Mouse (Mus musculus) intestine, postnatal 0 days (tissue): ENCODE results near the gene Mrps34. TPM values are rescaled to one million over a fixed set of nuclear protein-coding genes. Genes with fewer than 3 reads are reported as not detected.

ENCODE experiments used
- ATAC-seq: fragments of 200-750 bp; cut with Nextera tagmentation; 2 replicates; pipeline ENCODE4 v1.8.0; 2017; ENCODE audit warnings: mild to moderate bottlenecking, moderate TSS enrichment, moderate library complexity
- H3K27ac ChIP-seq: fragments of 300-500 bp; sonication (generic); 2 replicates; pipeline ENCODE4 v1.5.1; 2014; ENCODE audit warnings: mild to moderate bottlenecking, low read depth, low read length, moderate library complexity
- H3K27me3 ChIP-seq: fragments of 300-500 bp; sonication (generic); replicated peaks from 2 replicates; pipeline ENCODE4 v1.6.1; 2014; ENCODE audit warnings: low read length, mixed read lengths; ENCODE audit not compliant: control insufficient read depth, insufficient read depth
- H3K36me3 ChIP-seq: fragments of 300-500 bp; sonication (generic); 2 replicates; pipeline ENCODE4 v1.6.1; 2014; ENCODE audit warnings: mild to moderate bottlenecking, moderate library complexity; ENCODE audit not compliant: control insufficient read depth, insufficient read depth
- H3K4me1 ChIP-seq: fragments of 300-500 bp; sonication (generic); replicated peaks from 2 replicates; pipeline ENCODE4 v1.6.1; 2014; ENCODE audit warnings: antibody characterized with exemption, low read length, mixed read lengths; ENCODE audit not compliant: control insufficient read depth, insufficient read depth
- H3K4me2 ChIP-seq: fragments of 300-500 bp; sonication (generic); replicated peaks from 2 replicates; pipeline ENCODE4 v1.6.1; 2014; ENCODE audit warnings: low read depth, mild to moderate bottlenecking, moderate library complexity
- H3K4me3 ChIP-seq: fragments of 300-500 bp; sonication (generic); 2 replicates; pipeline ENCODE4 v1.5.1; 2014; ENCODE audit warnings: low read depth, low read length
- H3K9ac ChIP-seq: fragments of 300-500 bp; sonication (generic); 2 replicates; pipeline ENCODE4 v1.6.1; 2014; ENCODE audit warnings: mild to moderate bottlenecking, low read depth, low read length
- H3K9me3 ChIP-seq: fragments of 300-500 bp; sonication (generic); 2 replicates; pipeline ENCODE4 v1.6.1; 2016; ENCODE audit warnings: mixed run types; ENCODE audit not compliant: control insufficient read depth
- CTCF ChIP-seq: sonication (generic); IDR thresholded peaks from 2 replicates; pipeline ENCODE4 v1.5.1; 2016; ENCODE audit warnings: low read depth, mild to moderate bottlenecking, control low read depth, antibody characterized with exemption, moderate library complexity
- WGBS: fragments of 180-500 bp; shearing (Covaris S2); extraction: QIAGEN DNeasy Blood & Tissue Kit; methylation state at CpG from one replicate; pipeline ENCODE4 v1.1.7; 2014; 5-methylcytosine and 5-hydroxymethylcytosine counted together
- polyA plus RNA-seq: library from polyadenylated mRNA; unstranded; fragments of >200 nt; fragmentation: Nextera tagmentation; extraction: Ambion mirVana; gene quantifications from 2 replicates; pipeline ENCODE4 v1.2.1, GENCODE M21; 2015

Mrps34 gene
- 132 and 141 TPM in 2 replicates for polyA plus RNA-seq

- no peaks in the 10 kb centered on the region for H3K9me3 ChIP-seq
- H3K27me3 ChIP-seq, result no peaks in the 10 kb centered on the region
- H3K4me1 ChIP-seq, result 0 out of 2 replicates have a peak, but pooled peaks cover 7% of the 10 kb centered on the region
- H3K9ac ChIP-seq, result peak within 1 kb of the TSS; percentile 88
- H3K4me2 ChIP-seq, result peak within 1 kb of the TSS; percentile 94
- peak within 1 kb of the TSS; percentile 85 for H3K4me3 ChIP-seq
- WGBS, result under 1% methylated on average over 62 of the region's 62 CpGs
- peaks cover 59% of the 10 kb centered on the region for H3K36me3 ChIP-seq
- H3K27ac ChIP-seq, result peak within 1 kb of the TSS; percentile 86
- TF ChIP-seq CTCF, result no peak
- ATAC-seq, result peak; percentile 65
Measured at GRCm38 (mm10) chr17:24894995-24895547, at the start of gene Mrps34, which contains the start of gene Eme2. Gene Mrps34 (plus strand): TSS chr17:24895116. Gene Eme2 (minus strand): TSS chr17:24895087.

- WGBS, result 58% methylated on average over 1 of the region's 1 CpGs
- Histone ChIP-seq H3K9ac (no peak overlapping the region), H3K27ac (peak overlapping the region; percentile 65; the same call in 1 of the 2 replicates), H3K4me2 (peak overlapping the region; percentile 90), H3K4me1 (no peaks in the 10 kb centered on the region), H3K27me3 (no peaks in the 10 kb centered on the region), H3K9me3 (no peaks in the 10 kb centered on the region), H3K36me3 (no peaks in the 10 kb centered on the region), H3K4me3 (no peak overlapping the region)
- ATAC-seq, result peak; percentile 9; the same call in 1 of the 2 replicates
- TF ChIP-seq CTCF, result no peak
Measured at GRCm38 (mm10) chr17:24847386-24847785, 47.5 kb upstream of the Mrps34 start.

- H3K9ac ChIP-seq, result no peak overlapping the region
- no peaks in the 10 kb centered on the region for H3K27me3 ChIP-seq
- no peaks in the 10 kb centered on the region for H3K4me1 ChIP-seq
Measured at GRCm38 (mm10) chr17:24848600-24849031, 46.3 kb upstream of the Mrps34 start.

GRCm38 (mm10) chr17:24849733-24850064, 45.2 kb upstream of the Mrps34 start:
- TF ChIP-seq CTCF, result peak; percentile 74
- Histone ChIP-seq H3K27me3 (no peaks in the 10 kb centered on the region), H3K9me3 (no peaks in the 10 kb centered on the region), H3K4me2 (peak overlapping the region; percentile 90), H3K4me3 (peak overlapping the region; percentile 66), H3K36me3 (peaks cover 20% of the 10 kb centered on the region), H3K27ac (peak overlapping the region; percentile 91), H3K9ac (peak overlapping the region; percentile 68), H3K4me1 (no peaks in the 10 kb centered on the region)
- no peak for ATAC-seq
- WGBS, result under 1% methylated on average over 21 of the region's 21 CpGs

More at GRCm38 (mm10) chr17:24848600-24849031, 46.3 kb upstream of the Mrps34 start:
- peaks cover 10% of the 10 kb centered on the region for H3K36me3 ChIP-seq
- H3K9me3 ChIP-seq, result no peaks in the 10 kb centered on the region
- no peak for TF ChIP-seq CTCF
- no peak for ATAC-seq
- peak overlapping the region; percentile 91 for H3K27ac ChIP-seq
- peak overlapping the region; percentile 66 for H3K4me3 ChIP-seq
- H3K4me2 ChIP-seq, result peak overlapping the region; percentile 90

- TF ChIP-seq CTCF, result peak; percentile 62
- WGBS, result under 1% methylated on average over 58 of the region's 58 CpGs
- H3K36me3 ChIP-seq, result peaks cover 24% of the 10 kb centered on the region
- H3K4me3 ChIP-seq, result peak within 1 kb of the TSS; percentile 66
- peak; percentile 94 for ATAC-seq
- peak within 1 kb of the TSS; percentile 68 for H3K9ac ChIP-seq
- no peaks in the 10 kb centered on the region for H3K4me1 ChIP-seq
- H3K4me2 ChIP-seq, result peak within 1 kb of the TSS; percentile 90
- no peaks in the 10 kb centered on the region for H3K27me3 ChIP-seq
- peak within 1 kb of the TSS; percentile 91 for H3K27ac ChIP-seq
- H3K9me3 ChIP-seq, result no peaks in the 10 kb centered on the region
Measured at GRCm38 (mm10) chr17:24850065-24850772, 44.7 kb upstream of the Mrps34 start, which contains the start of gene Fahd1. Gene Fahd1 (minus strand): TSS chr17:24850364.

- H3K36me3 ChIP-seq, result peaks cover 29% of the 10 kb centered on the region
- TF ChIP-seq CTCF, result no peak
- WGBS, result 1% methylated on average over 20 of the region's 20 CpGs
- H3K27ac ChIP-seq, result peak overlapping the region; percentile 91
- peak overlapping the region; percentile 66 for H3K4me3 ChIP-seq
- H3K4me1 ChIP-seq, result no peaks in the 10 kb centered on the region
- H3K4me2 ChIP-seq, result peak overlapping the region; percentile 90
- no peak for ATAC-seq
- no peaks in the 10 kb centered on the region for H3K9me3 ChIP-seq
- H3K9ac ChIP-seq, result peak overlapping the region; percentile 68
- H3K27me3 ChIP-seq, result no peaks in the 10 kb centered on the region
Measured at GRCm38 (mm10) chr17:24850773-24851127, 44.2 kb upstream of the Mrps34 start.
